Mouse (Mus musculus) hindbrain, embryonic 10.5 days (tissue): ENCODE measurements around the gene Epsti1. TPM values are rescaled to one million over a fixed set of nuclear protein-coding genes. Genes with fewer than 3 reads are reported as not detected.
A peak's percentile ranks its signal among the peaks of the same experiment; 100 is the strongest.

ENCODE experiments used
- DNase-seq: peaks from one replicate; pipeline ENCODE4 v3.0.0-alpha.2; 2017; ENCODE audit warnings: low spot score
- H3K27ac ChIP-seq: fragments of 300-500 bp; sonication (generic); 2 replicates; pipeline ENCODE4 v1.5.1; 2016; ENCODE audit warnings: mild to moderate bottlenecking, moderate library complexity
- H3K27me3 ChIP-seq: fragments of 300-500 bp; sonication (generic); 2 replicates; pipeline ENCODE4 v1.6.1; 2016; ENCODE audit warnings: mild to moderate bottlenecking; ENCODE audit not compliant: poor library complexity, insufficient read depth, severe bottlenecking
- H3K36me3 ChIP-seq: fragments of 300-500 bp; sonication (generic); 2 replicates; pipeline ENCODE4 v1.6.1; 2016; ENCODE audit warnings: mild to moderate bottlenecking, moderate library complexity
- H3K4me1 ChIP-seq: fragments of 300-500 bp; sonication (generic); replicated peaks from 2 replicates; pipeline ENCODE4 v1.6.1; 2016; ENCODE audit warnings: mild to moderate bottlenecking
- H3K4me3 ChIP-seq: fragments of 300-500 bp; sonication (generic); 2 replicates; pipeline ENCODE4 v1.5.1; 2016; ENCODE audit warnings: mild to moderate bottlenecking, moderate library complexity
- H3K9me3 ChIP-seq: fragments of 300-500 bp; sonication (generic); 2 replicates; pipeline ENCODE4 v1.6.1; 2016; ENCODE audit warnings: mild to moderate bottlenecking, moderate library complexity
- WGBS: fragments of 180-500 bp; shearing (Covaris S2); methylation state at CpG from one replicate; pipeline ENCODE4 v1.1.7; 2016; 5-methylcytosine and 5-hydroxymethylcytosine counted together
- polyA plus RNA-seq: library from polyadenylated mRNA; unstranded; fragments of >200 nt; fragmentation: Nextera tagmentation; extraction: Ambion mirVana; gene quantifications from 2 replicates; pipeline ENCODE4 v1.2.1, GENCODE M21; 2016

Gene Epsti1
- polyA plus RNA-seq, 1 experiment from 2014 or later, result 0.18 TPM

GRCm38 (mm10) chr14:77928021-77928420, 24.0 kb downstream of the Epsti1 start:
- WGBS, result 49% methylated on average over 6 of the region's 6 CpGs
- no peaks in the 10 kb centered on the region for H3K36me3 ChIP-seq
- H3K27ac ChIP-seq, result no peak overlapping the region
- H3K4me1 ChIP-seq, result peaks cover 3% of the 10 kb centered on the region; the same call in 1 of the 2 replicates
- H3K9me3 ChIP-seq, result no peaks in the 10 kb centered on the region
- H3K4me3 ChIP-seq, result no peak overlapping the region
- peak; percentile 43 for DNase-seq
- no peaks in the 10 kb centered on the region for H3K27me3 ChIP-seq

GRCm38 (mm10) chr14:77928653-77929052, 24.6 kb downstream of the Epsti1 start:
- Histone ChIP-seq H3K27me3 (no peaks in the 10 kb centered on the region), H3K27ac (no peak overlapping the region), H3K9me3 (no peaks in the 10 kb centered on the region), H3K36me3 (no peaks in the 10 kb centered on the region), H3K4me1 (peaks cover 3% of the 10 kb centered on the region; the same call in 1 of the 2 replicates), H3K4me3 (no peak overlapping the region)
- WGBS, result 90% methylated on average over 5 of the region's 5 CpGs
- no peak for DNase-seq

- no peaks in the 10 kb centered on the region for H3K36me3 ChIP-seq
- no peak overlapping the region for H3K4me3 ChIP-seq
- DNase-seq, result no peak
- H3K27ac ChIP-seq, result no peak overlapping the region
- H3K9me3 ChIP-seq, result no peaks in the 10 kb centered on the region
- 81% methylated on average over 2 of the region's 2 CpGs for WGBS
- H3K27me3 ChIP-seq, result no peaks in the 10 kb centered on the region
- peaks cover 3% of the 10 kb centered on the region; the same call in 1 of the 2 replicates for H3K4me1 ChIP-seq
Measured at GRCm38 (mm10) chr14:77929139-77929678, 25.2 kb downstream of the Epsti1 start.

GRCm38 (mm10) chr14:77932150-77933047, 28.4 kb downstream of the Epsti1 start:
- Histone ChIP-seq H3K9me3 (no peaks in the 10 kb centered on the region), H3K27me3 (no peaks in the 10 kb centered on the region), H3K27ac (no peak overlapping the region), H3K4me1 (peaks cover 3% of the 10 kb centered on the region; the same call in 1 of the 2 replicates), H3K36me3 (no peaks in the 10 kb centered on the region), H3K4me3 (no peak overlapping the region)
- WGBS, result 62% methylated on average over 12 of the region's 12 CpGs
- no peak for DNase-seq

- no peaks in the 10 kb centered on the region for H3K27me3 ChIP-seq
- no peak for DNase-seq
- H3K9me3 ChIP-seq, result no peaks in the 10 kb centered on the region
- WGBS, result 91% methylated on average over 5 of the region's 5 CpGs
- H3K4me1 ChIP-seq, result peaks cover 3% of the 10 kb centered on the region; the same call in 1 of the 2 replicates
- H3K4me3 ChIP-seq, result no peak overlapping the region
- H3K36me3 ChIP-seq, result no peaks in the 10 kb centered on the region
- no peak overlapping the region for H3K27ac ChIP-seq
Measured at GRCm38 (mm10) chr14:77933243-77933642, 29.2 kb downstream of the Epsti1 start.

- no peak overlapping the region for H3K27ac ChIP-seq
- DNase-seq, result no peak
- peaks cover 3% of the 10 kb centered on the region; the same call in 1 of the 2 replicates for H3K4me1 ChIP-seq
- no peaks in the 10 kb centered on the region for H3K9me3 ChIP-seq
- WGBS, result 92% methylated on average over 3 of the region's 3 CpGs
- H3K4me3 ChIP-seq, result no peak overlapping the region
- no peaks in the 10 kb centered on the region for H3K27me3 ChIP-seq
- no peaks in the 10 kb centered on the region for H3K36me3 ChIP-seq
Measured at GRCm38 (mm10) chr14:77934431-77934830, 30.4 kb downstream of the Epsti1 start.

- Histone ChIP-seq H3K4me1 (peaks cover 13% of the 10 kb centered on the region; the same call in 1 of the 2 replicates), H3K27me3 (no peaks in the 10 kb centered on the region), H3K36me3 (no peaks in the 10 kb centered on the region), H3K4me3 (no peak overlapping the region), H3K9me3 (0 out of 2 replicates have a peak, but pooled peaks cover under 1% of the 10 kb centered on the region), H3K27ac (no peak overlapping the region)
- DNase-seq, result no peak
- 89% methylated on average over 1 of the region's 1 CpGs for WGBS
Measured at GRCm38 (mm10) chr14:77941105-77941504, 37.1 kb downstream of the Epsti1 start.

- H3K9me3 ChIP-seq, result 0 out of 2 replicates have a peak, but pooled peaks cover 8% of the 10 kb centered on the region
- H3K27ac ChIP-seq, result no peak overlapping the region
- 22% methylated on average over 9 of the region's 9 CpGs for WGBS
- peaks cover 13% of the 10 kb centered on the region; the same call in 1 of the 2 replicates for H3K4me1 ChIP-seq
- H3K4me3 ChIP-seq, result no peak overlapping the region
- H3K27me3 ChIP-seq, result no peaks in the 10 kb centered on the region
- peak; percentile 38 for DNase-seq
- no peaks in the 10 kb centered on the region for H3K36me3 ChIP-seq
Measured at GRCm38 (mm10) chr14:77942235-77942634, 38.2 kb downstream of the Epsti1 start.

- WGBS, result 53% methylated on average over 15 of the region's 15 CpGs
- H3K4me3 ChIP-seq, result peak overlapping the region; percentile 22; the same call in 1 of the 2 replicates
- no peaks in the 10 kb centered on the region for H3K36me3 ChIP-seq
- 0 out of 2 replicates have a peak, but pooled peaks cover 8% of the 10 kb centered on the region for H3K9me3 ChIP-seq
- peak overlapping the region; percentile 37; the same call in 1 of the 2 replicates for H3K27ac ChIP-seq
- peaks cover 13% of the 10 kb centered on the region; the same call in 1 of the 2 replicates for H3K4me1 ChIP-seq
- H3K27me3 ChIP-seq, result no peaks in the 10 kb centered on the region
- peak; percentile 15 for DNase-seq
Measured at GRCm38 (mm10) chr14:77942793-77943558, 38.9 kb downstream of the Epsti1 start.

- 78% methylated on average over 6 of the region's 6 CpGs for WGBS
Measured at GRCm38 (mm10) chr14:77961741-77962140, 57.7 kb downstream of the Epsti1 start.

GRCm38 (mm10) chr14:77963525-77963924, 59.5 kb downstream of the Epsti1 start:
- 70% methylated on average over 7 of the region's 7 CpGs for WGBS
- no peaks in the 10 kb centered on the region for H3K4me1 ChIP-seq
- no peaks in the 10 kb centered on the region for H3K27me3 ChIP-seq

More at GRCm38 (mm10) chr14:77961741-77962140, 57.7 kb downstream of the Epsti1 start:
- Histone ChIP-seq H3K9me3 (no peaks in the 10 kb centered on the region), H3K4me3 (no peak overlapping the region), H3K4me1 (no peaks in the 10 kb centered on the region), H3K27ac (no peak overlapping the region), H3K36me3 (no peaks in the 10 kb centered on the region), H3K27me3 (no peaks in the 10 kb centered on the region)
- no peak for DNase-seq

GRCm38 (mm10) chr14:77971355-77971754, 67.3 kb downstream of the Epsti1 start:
- DNase-seq, result no peak

More at GRCm38 (mm10) chr14:77963525-77963924, 59.5 kb downstream of the Epsti1 start:
- Histone ChIP-seq H3K9me3 (no peaks in the 10 kb centered on the region), H3K4me3 (no peak overlapping the region), H3K27ac (no peak overlapping the region), H3K36me3 (no peaks in the 10 kb centered on the region)
- no peak for DNase-seq

More at GRCm38 (mm10) chr14:77971355-77971754, 67.3 kb downstream of the Epsti1 start:
- WGBS, result 92% methylated on average over 4 of the region's 4 CpGs
- no peak overlapping the region for H3K4me3 ChIP-seq
- H3K27me3 ChIP-seq, result no peaks in the 10 kb centered on the region
- H3K36me3 ChIP-seq, result no peaks in the 10 kb centered on the region
- H3K27ac ChIP-seq, result no peak overlapping the region
- no peaks in the 10 kb centered on the region for H3K4me1 ChIP-seq
- no peaks in the 10 kb centered on the region for H3K9me3 ChIP-seq
